Mouse (Mus musculus) forebrain, embryonic 13.5 days (tissue): ENCODE data around the gene Rpl36-ps4. TPM values are rescaled to one million over a fixed set of nuclear protein-coding genes. Genes with fewer than 3 reads are reported as not detected.
"Not testable (repeated sequence)": the region's sequence is repeated elsewhere in the genome, so short reads cannot be mapped to it uniquely, and the experiment has no call there.

Source experiments
- ATAC-seq: fragments of 200-750 bp; cut with Nextera tagmentation; 2 replicates; pipeline ENCODE4 v1.8.0; 2017
- H3K27ac ChIP-seq: fragments of 300-500 bp; sonication (generic); 2 replicates; pipeline ENCODE4 v1.5.1; 2015; ENCODE audit warnings: inconsistent platforms, mild to moderate bottlenecking, moderate library complexity
- H3K27me3 ChIP-seq: fragments of 300-500 bp; sonication (generic); 2 replicates; pipeline ENCODE4 v1.6.1; 2015; ENCODE audit warnings: mild to moderate bottlenecking, inconsistent platforms
- H3K36me3 ChIP-seq: fragments of 300-500 bp; sonication (generic); 2 replicates; pipeline ENCODE4 v1.6.1; 2015; ENCODE audit warnings: mild to moderate bottlenecking, inconsistent platforms; ENCODE audit not compliant: poor library complexity, severe bottlenecking
- H3K4me1 ChIP-seq: fragments of 300-500 bp; sonication (generic); 2 replicates; pipeline ENCODE4 v1.6.1; 2015; ENCODE audit warnings: inconsistent platforms
- H3K4me2 ChIP-seq: fragments of 300-500 bp; sonication (generic); 2 replicates; pipeline ENCODE4 v1.6.1; 2015; ENCODE audit warnings: inconsistent platforms, mild to moderate bottlenecking, moderate library complexity
- H3K4me3 ChIP-seq: fragments of 300-500 bp; sonication (generic); 2 replicates; pipeline ENCODE4 v1.5.1; 2015; ENCODE audit warnings: mild to moderate bottlenecking, inconsistent platforms
- H3K9ac ChIP-seq: fragments of 300-500 bp; sonication (generic); 2 replicates; pipeline ENCODE4 v1.6.1; 2015; ENCODE audit warnings: mild to moderate bottlenecking, inconsistent platforms
- H3K9me3 ChIP-seq: fragments of 300-500 bp; sonication (generic); replicated peaks from 2 replicates; pipeline ENCODE4 v1.6.1; 2016; ENCODE audit warnings: inconsistent platforms
- WGBS: fragments of 180-500 bp; shearing (Covaris S2); methylation state at CpG from one replicate; pipeline ENCODE4 v1.1.7; 2015; 5-methylcytosine and 5-hydroxymethylcytosine counted together
- polyA plus RNA-seq: library from polyadenylated mRNA; unstranded; fragments of >200 nt; fragmentation: Nextera tagmentation; extraction: Ambion mirVana; gene quantifications from 2 replicates; pipeline ENCODE4 v1.2.1, GENCODE M21; 2015

Rpl36-ps4 gene
- polyA plus RNA-seq, 1 experiment from 2014 or later = not detected

DNA sequence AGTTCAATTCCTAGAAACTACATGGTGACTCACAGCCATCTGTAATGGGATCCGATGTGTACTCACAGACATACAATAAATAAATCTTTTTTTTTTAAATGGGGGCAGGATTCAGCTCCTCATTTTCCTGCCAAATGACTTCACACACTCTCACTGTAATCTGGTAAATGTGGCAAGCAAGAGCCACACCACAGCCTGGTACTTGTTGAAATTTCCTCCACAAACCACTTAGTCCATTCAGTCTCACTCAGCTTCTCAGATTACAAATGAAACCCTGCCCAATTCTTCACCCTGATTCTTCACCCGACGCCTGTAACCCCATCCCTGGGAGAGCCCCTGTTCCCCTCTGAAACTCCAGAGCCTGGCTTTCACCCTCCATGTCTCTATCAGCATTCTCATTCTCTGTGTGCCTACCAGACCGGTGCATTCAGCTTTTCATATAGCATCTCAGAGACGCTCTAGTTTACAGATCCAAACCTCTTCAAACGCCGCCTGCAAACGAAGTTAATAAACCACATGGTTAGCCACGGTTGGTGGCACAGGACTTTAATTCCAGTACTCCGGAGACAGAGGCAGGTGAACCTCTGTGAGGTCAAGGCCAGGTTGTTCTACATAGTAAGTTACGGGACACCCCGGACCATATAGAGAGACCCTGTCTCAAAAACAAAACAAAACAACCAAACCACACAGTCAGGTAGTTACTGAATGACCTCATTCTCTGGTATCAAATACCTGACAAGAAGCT lies 36.5 kb downstream of the Rpl36-ps4 start:
- no peak overlapping the region for H3K27ac ChIP-seq
- no peaks in the 10 kb centered on the region for H3K27me3 ChIP-seq
- no peaks in the 10 kb centered on the region for H3K36me3 ChIP-seq
- WGBS = 78% methylated on average over 12 of the region's 12 CpGs
- no peak for ATAC-seq
- no peaks in the 10 kb centered on the region for H3K9me3 ChIP-seq
- H3K4me2 ChIP-seq = no peak overlapping the region
- no peak overlapping the region for H3K9ac ChIP-seq
- no peaks in the 10 kb centered on the region for H3K4me1 ChIP-seq
- no peak overlapping the region for H3K4me3 ChIP-seq

DNA sequence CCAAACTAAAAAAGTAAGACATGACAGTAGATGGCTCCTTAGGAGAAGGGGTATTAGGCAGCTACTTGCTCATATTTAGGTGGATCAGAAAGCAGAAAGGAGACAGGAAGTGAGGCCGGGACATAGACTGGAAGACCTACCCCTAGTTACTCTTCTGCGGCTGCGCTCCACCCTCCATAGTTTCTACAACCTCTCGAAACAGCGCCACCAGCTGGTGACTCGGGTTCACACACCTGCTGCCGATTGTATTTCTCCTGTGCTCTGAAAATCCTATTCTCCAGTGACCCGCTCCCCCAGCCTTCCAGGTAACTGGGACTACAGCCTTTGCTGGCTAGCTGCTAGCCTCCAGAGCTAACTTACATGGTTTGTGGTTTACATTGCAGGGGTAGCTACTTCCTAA lies 37.5 kb downstream of the Rpl36-ps4 start:
- no peak for ATAC-seq
- H3K4me2 ChIP-seq = no peak overlapping the region
- H3K27me3 ChIP-seq = no peaks in the 10 kb centered on the region
- H3K9ac ChIP-seq = no peak overlapping the region
- H3K36me3 ChIP-seq = no peaks in the 10 kb centered on the region
- no peak overlapping the region for H3K27ac ChIP-seq
- no peaks in the 10 kb centered on the region for H3K4me1 ChIP-seq
- H3K9me3 ChIP-seq = no peaks in the 10 kb centered on the region
- WGBS = 58% methylated on average over 8 of the region's 8 CpGs
- H3K4me3 ChIP-seq = no peak overlapping the region

DNA sequence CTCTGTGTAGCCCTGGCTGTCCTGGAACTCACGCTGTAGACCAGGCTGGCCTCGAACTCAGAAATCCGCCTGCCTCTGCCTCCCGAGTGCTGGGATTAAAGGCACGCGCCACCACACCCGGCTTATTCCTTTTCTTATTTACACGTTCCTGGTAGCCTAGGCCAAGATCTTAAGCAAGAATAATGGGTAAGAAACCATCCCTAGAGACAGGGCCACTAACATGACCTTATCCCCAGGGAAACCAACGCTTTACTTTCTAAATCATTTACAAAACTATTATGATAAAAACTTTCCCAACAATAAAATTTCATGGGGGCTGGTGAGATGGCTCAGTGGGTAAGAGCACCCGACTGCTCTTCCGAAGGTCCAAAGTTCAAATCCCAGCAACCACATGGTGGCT lies 38.6 kb downstream of the Rpl36-ps4 start:
- not testable (repeated sequence) for H3K4me3 ChIP-seq, H3K27me3 ChIP-seq, H3K36me3 ChIP-seq, H3K4me1 ChIP-seq, H3K4me2 ChIP-seq, H3K9ac ChIP-seq, ATAC-seq, H3K9me3 ChIP-seq, H3K27ac ChIP-seq
- WGBS = 93% methylated on average over 11 of the region's 11 CpGs

DNA sequence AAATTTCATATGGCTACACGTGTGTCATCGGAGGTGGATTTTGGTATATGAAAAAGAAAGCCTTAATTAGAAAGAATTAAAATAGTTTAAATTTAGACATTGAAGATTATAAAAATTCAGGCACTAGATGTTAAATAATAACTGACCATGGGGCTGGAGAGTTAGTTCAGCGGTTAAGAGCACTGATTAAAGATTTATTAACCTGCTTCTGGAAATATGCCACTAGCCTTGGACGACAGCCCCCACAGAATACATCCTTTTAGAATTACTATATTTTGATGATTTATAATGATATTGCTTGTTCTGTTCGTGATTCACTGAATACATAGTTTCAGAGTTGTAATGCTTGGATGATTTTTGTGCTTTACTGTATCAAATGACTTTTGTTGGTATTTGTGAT lies 39.2 kb downstream of the Rpl36-ps4 start:
- H3K4me2 ChIP-seq, H3K9ac ChIP-seq, H3K27ac ChIP-seq, H3K36me3 ChIP-seq, ATAC-seq, H3K9me3 ChIP-seq, H3K27me3 ChIP-seq, H3K4me1 ChIP-seq, H3K4me3 ChIP-seq: not testable (repeated sequence)
- WGBS = 94% methylated on average over 5 of the region's 5 CpGs

DNA sequence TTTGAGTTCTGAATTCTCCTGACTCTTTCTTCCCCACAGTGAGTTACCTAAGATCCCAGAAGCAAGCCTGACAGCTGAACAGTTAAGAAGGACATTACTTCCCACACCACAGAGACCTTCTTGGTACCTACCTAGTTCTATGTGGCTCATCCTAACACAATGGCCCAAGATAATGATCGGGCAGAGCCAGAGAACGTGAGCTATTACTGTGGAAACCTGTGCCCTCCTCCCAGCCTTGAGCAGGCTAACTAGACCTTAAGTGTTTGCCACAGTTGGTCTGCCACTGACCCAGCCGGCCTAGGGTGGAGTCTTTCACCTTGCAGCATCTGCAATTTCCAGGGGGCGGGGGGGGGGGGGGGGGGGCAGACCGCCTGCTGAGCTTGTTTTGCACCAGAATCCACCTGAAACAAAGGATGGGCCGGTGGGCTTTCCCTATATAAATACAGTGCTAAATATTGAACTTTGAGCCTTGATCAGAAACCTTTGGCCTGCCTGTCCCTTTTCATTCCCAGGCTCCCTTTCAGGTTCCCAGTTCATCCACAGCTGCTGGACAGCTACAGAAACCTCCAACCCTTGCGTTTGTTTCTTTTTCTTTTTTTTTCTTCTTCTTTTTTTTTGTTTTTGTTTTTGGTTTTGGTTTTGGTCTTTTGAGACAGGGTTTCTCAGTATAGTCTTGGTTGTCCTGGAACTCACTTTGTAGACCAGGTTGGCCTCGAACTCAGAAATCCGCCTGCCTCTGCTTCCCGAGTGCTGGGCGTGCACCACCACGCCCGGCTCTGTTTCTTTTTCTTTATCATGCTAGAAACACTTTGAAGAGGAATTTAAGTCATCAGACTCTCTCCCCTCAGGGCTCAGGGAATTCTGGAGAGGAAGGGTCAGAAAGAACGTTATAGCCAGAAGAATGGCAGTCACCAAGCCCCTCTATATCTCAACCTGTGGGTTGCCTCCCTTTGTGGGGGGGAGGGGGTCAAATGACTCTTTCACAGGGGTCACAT lies 42.6 kb downstream of the Rpl36-ps4 start:
- Histone ChIP-seq H3K27me3 (no peaks in the 10 kb centered on the region), H3K9me3 (no peaks in the 10 kb centered on the region), H3K4me3 (no peak overlapping the region), H3K4me2 (no peak overlapping the region), H3K4me1 (no peaks in the 10 kb centered on the region), H3K36me3 (no peaks in the 10 kb centered on the region), H3K9ac (no peak overlapping the region), H3K27ac (no peak overlapping the region)
- ATAC-seq = no peak
- WGBS = 87% methylated on average over 13 of the region's 14 CpGs

DNA sequence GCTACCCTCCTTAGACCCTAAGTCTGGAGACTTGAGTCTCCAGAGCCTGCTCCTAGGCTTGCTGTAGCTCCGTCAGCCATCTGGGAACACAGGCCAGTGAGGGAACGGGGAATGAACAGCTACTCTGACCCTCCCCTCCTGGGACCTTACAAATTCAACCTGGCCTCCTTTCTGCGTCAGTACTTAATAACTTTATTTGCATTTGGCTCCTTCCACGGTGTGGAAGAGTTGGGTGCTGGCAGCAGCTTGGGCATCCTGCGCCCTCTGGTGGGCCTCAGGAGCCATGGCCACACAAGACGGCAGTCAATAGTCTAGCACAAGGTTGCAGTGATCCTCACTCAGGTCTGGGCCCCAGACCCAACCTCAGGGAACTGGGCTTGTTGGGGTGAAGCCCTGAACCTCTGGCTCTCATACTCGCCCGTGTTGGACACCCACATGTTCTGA lies 47.7 kb downstream of the Rpl36-ps4 start:
- not testable (repeated sequence) for H3K4me3 ChIP-seq, H3K36me3 ChIP-seq, H3K4me2 ChIP-seq, H3K9ac ChIP-seq, H3K27me3 ChIP-seq, H3K27ac ChIP-seq, H3K9me3 ChIP-seq, H3K4me1 ChIP-seq
- peak; percentile 77; the same call in 1 of the 2 replicates for ATAC-seq
- WGBS = 32% methylated on average over 6 of the region's 8 CpGs

Other genes starting within 250 kb of the Rpl36-ps4 start
- gene Msh2, start 248.6 kb upstream of the Rpl36-ps4 start, polyA plus RNA-seq = 88.5 and 90.3 TPM in 2 replicates
- 0.40 and 0.54 TPM in 2 replicates for gene Kcnk12, start 123.0 kb upstream of the Rpl36-ps4 start, polyA plus RNA-seq
- 52.6 and 58.7 TPM in 2 replicates for gene Msh6, start 54.1 kb downstream of the Rpl36-ps4 start, polyA plus RNA-seq
- 28.0 and 28.6 TPM in 2 replicates for gene Fbxo11, start 144.3 kb downstream of the Rpl36-ps4 start, polyA plus RNA-seq